Mouse (Mus musculus) lung, postnatal 0 days (tissue): ENCODE data around the gene Ptpn12.
A peak's percentile ranks its signal among the peaks of the same experiment; 100 is the strongest.

Source experiments
- CTCF ChIP-seq: IDR thresholded peaks from 2 replicates; pipeline ENCODE4 v1.5.1; 2016; ENCODE audit warnings: antibody characterized with exemption, mild to moderate bottlenecking
- EP300 ChIP-seq: IDR thresholded peaks from 2 replicates; pipeline ENCODE4 v1.6.1; 2016; ENCODE audit warnings: antibody characterized with exemption, mild to moderate bottlenecking, control low read depth

- TF ChIP-seq EP300 (no peak), CTCF (peak; percentile 64)
Observed at GRCm38 (mm10) chr5:20968963-20969362, 86.7 kb downstream of the Ptpn12 start.
